Mouse (Mus musculus) kidney, embryonic 14.5 days (tissue): ENCODE data around the gene Serinc1. TPM values are rescaled to one million over a fixed set of nuclear protein-coding genes. Genes with fewer than 3 reads are reported as not detected.

ENCODE experiments used
- polyA plus RNA-seq: library from polyadenylated mRNA; unstranded; fragments of >200 nt; fragmentation: Nextera tagmentation; extraction: Ambion mirVana; gene quantifications from 2 replicates; pipeline ENCODE4 v1.2.1, GENCODE M21; 2014

The Serinc1 gene
- polyA plus RNA-seq, 1 experiment from 2014 or later: 154 TPM

Other genes starting within 250 kb of the Serinc1 start
- gene Hsf2, start 46.1 kb downstream of the Serinc1 start, polyA plus RNA-seq: 35.0 and 42.8 TPM in 2 replicates
- gene Pkib, start 99.5 kb upstream of the Serinc1 start, polyA plus RNA-seq: 2.4 and 4.8 TPM in 2 replicates